Mouse (Mus musculus): Measurements from ENCODE around the gene Sit1. TPM values are rescaled to one million over a fixed set of nuclear protein-coding genes. Genes with fewer than 3 reads are reported as not detected.

Gene Sit1
- polyA plus RNA-seq, 1 experiment from 2014 or later = not detected

Other genes with a start within 250 kb of the Sit1 start
- 0.20 and 0.60 TPM in 2 replicates for gene Atp8b5, start 216.6 kb downstream of the Sit1 start, polyA plus RNA-seq (2014; fragmentation: Nextera tagmentation; extraction: Ambion mirVana)
- gene Rusc2, start 101.8 kb downstream of the Sit1 start, polyA plus RNA-seq (2014; fragmentation: Nextera tagmentation; extraction: Ambion mirVana) = 11.6 and 12.4 TPM in 2 replicates
- gene Fam166b, start 54.6 kb downstream of the Sit1 start, polyA plus RNA-seq (2014; fragmentation: Nextera tagmentation; extraction: Ambion mirVana) = 0.28 and 0.31 TPM in 2 replicates
- gene Tesk1, start 41.8 kb downstream of the Sit1 start, polyA plus RNA-seq (2014; fragmentation: Nextera tagmentation; extraction: Ambion mirVana) = 9.3 and 10.7 TPM in 2 replicates
- 2.6 and 4.8 TPM in 2 replicates for gene Cd72, start 29.1 kb downstream of the Sit1 start, polyA plus RNA-seq (2014; fragmentation: Nextera tagmentation; extraction: Ambion mirVana)
- gene Ccdc107, start 9.2 kb upstream of the Sit1 start, polyA plus RNA-seq (2014; fragmentation: Nextera tagmentation; extraction: Ambion mirVana) = 50.3 and 54.3 TPM in 2 replicates
- 55.3 and 61.1 TPM in 2 replicates for gene Arhgef39, start 16.0 kb upstream of the Sit1 start, polyA plus RNA-seq (2014; fragmentation: Nextera tagmentation; extraction: Ambion mirVana)
- 0.52 and 0.87 TPM in 2 replicates for gene Car9, start 23.2 kb upstream of the Sit1 start, polyA plus RNA-seq (2014; fragmentation: Nextera tagmentation; extraction: Ambion mirVana)
- gene Tpm2, start 40.0 kb upstream of the Sit1 start, polyA plus RNA-seq (2014; fragmentation: Nextera tagmentation; extraction: Ambion mirVana) = 46.7 and 52.7 TPM in 2 replicates
- gene Creb3, start 78.6 kb upstream of the Sit1 start, polyA plus RNA-seq (2014; fragmentation: Nextera tagmentation; extraction: Ambion mirVana) = 42.8 and 45.6 TPM in 2 replicates
- 45.9 and 46.7 TPM in 2 replicates for gene Tln1, start 79.0 kb upstream of the Sit1 start, polyA plus RNA-seq (2014; fragmentation: Nextera tagmentation; extraction: Ambion mirVana)
- gene Rgp1, start 95.0 kb upstream of the Sit1 start, polyA plus RNA-seq (2014; fragmentation: Nextera tagmentation; extraction: Ambion mirVana) = 26.0 and 38.7 TPM in 2 replicates
- 31.0 and 32.4 TPM in 2 replicates for gene Gba2, start 95.1 kb upstream of the Sit1 start, polyA plus RNA-seq (2014; fragmentation: Nextera tagmentation; extraction: Ambion mirVana)
- 1.9 and 2.8 TPM in 2 replicates for gene Msmp, start 100.8 kb upstream of the Sit1 start, polyA plus RNA-seq (2014; fragmentation: Nextera tagmentation; extraction: Ambion mirVana)
- gene Npr2, start 148.2 kb upstream of the Sit1 start, polyA plus RNA-seq (2014; fragmentation: Nextera tagmentation; extraction: Ambion mirVana) = 9.8 and 10.8 TPM in 2 replicates
- gene Spag8, start 169.9 kb upstream of the Sit1 start, polyA plus RNA-seq (2014; fragmentation: Nextera tagmentation; extraction: Ambion mirVana) = 1.7 and 2.3 TPM in 2 replicates
- 64.1 and 66.8 TPM in 2 replicates for gene Hint2, start 172.7 kb upstream of the Sit1 start, polyA plus RNA-seq (2014; fragmentation: Nextera tagmentation; extraction: Ambion mirVana)
- gene Tmem8b, start 185.2 kb upstream of the Sit1 start, polyA plus RNA-seq (2014; fragmentation: Nextera tagmentation; extraction: Ambion mirVana) = 5.2 and 6.4 TPM in 2 replicates
- 2.5 and 2.7 TPM in 2 replicates for gene Fam221b, start 185.4 kb upstream of the Sit1 start, polyA plus RNA-seq (2014; fragmentation: Nextera tagmentation; extraction: Ambion mirVana)
- not detected in 2 replicates for gene Olfr70, start 217.1 kb upstream of the Sit1 start, polyA plus RNA-seq (2014; fragmentation: Nextera tagmentation; extraction: Ambion mirVana)
- gene Olfr71, start 226.5 kb upstream of the Sit1 start, polyA plus RNA-seq (2014; fragmentation: Nextera tagmentation; extraction: Ambion mirVana) = not detected in 2 replicates
- not detected in 2 replicates for gene Hrct1, start 243.5 kb upstream of the Sit1 start, polyA plus RNA-seq (2014; fragmentation: Nextera tagmentation; extraction: Ambion mirVana)
- not detected in 2 replicates for gene Spaar, start 246.3 kb upstream of the Sit1 start, polyA plus RNA-seq (2014; fragmentation: Nextera tagmentation; extraction: Ambion mirVana)

All from forebrain, embryonic 11.5 days (tissue).